Mouse (Mus musculus) testis, adult 2 months (tissue): Measurements from ENCODE around the gene Mrps15. TPM values are rescaled to one million over a fixed set of nuclear protein-coding genes. Genes with fewer than 3 reads are reported as not detected.

Experiments
- H3K27ac ChIP-seq: fragments of 200-500 bp; 2 replicates; pipeline ENCODE4 v1.5.1; 2012; ENCODE audit warnings: low read depth, low read length; ENCODE audit not compliant: control insufficient read depth, insufficient read depth
- H3K27me3 ChIP-seq: fragments of 200-500 bp; 2 replicates; pipeline ENCODE4 v1.6.1; 2012; ENCODE audit warnings: mild to moderate bottlenecking, low read length, moderate library complexity; ENCODE audit not compliant: control insufficient read depth, insufficient read depth
- H3K36me3 ChIP-seq: fragments of 200-500 bp; 2 replicates; pipeline ENCODE4 v1.6.1; 2012; ENCODE audit warnings: mild to moderate bottlenecking, low read length; ENCODE audit not compliant: control insufficient read depth, insufficient read depth
- H3K4me1 ChIP-seq: fragments of 200-500 bp; 2 replicates; pipeline ENCODE4 v1.6.1; 2012; ENCODE audit warnings: low read length; ENCODE audit not compliant: control insufficient read depth, insufficient read depth
- H3K4me3 ChIP-seq: fragments of 200-500 bp; 2 replicates; pipeline ENCODE4 v1.5.1; 2012; ENCODE audit warnings: low read depth, mild to moderate bottlenecking, low read length, moderate library complexity, mixed read lengths; ENCODE audit not compliant: control insufficient read depth
- POLR2A ChIP-seq: fragments of 200-500 bp; IDR thresholded peaks from 2 replicates; pipeline ENCODE4 v1.6.1; 2012; ENCODE audit warnings: low read depth, mild to moderate bottlenecking, inconsistent platforms, low read length, moderate library complexity; ENCODE audit not compliant: control insufficient read depth
- polyA plus RNA-seq: library from polyadenylated mRNA; depleted of rRNA; stranded (reverse); fragments of >200 nt; gene quantifications from 2 replicates; pipeline ENCODE4 v1.2.3, GENCODE M21; 2012; rRNA removed

Gene Mrps15
- polyA plus RNA-seq, 1 experiment: 30.4 TPM

- H3K27me3 ChIP-seq: no peaks in the 10 kb centered on the region
- H3K36me3 ChIP-seq: no peaks in the 10 kb centered on the region
- H3K4me3 ChIP-seq: peak overlapping the region; percentile 94
- TF ChIP-seq POLR2A: no peak
- H3K4me1 ChIP-seq: peaks cover 18% of the 10 kb centered on the region
- H3K27ac ChIP-seq: peak overlapping the region; percentile 10; the same call in 1 of the 2 replicates
Measured at GRCm38 (mm10) chr4:126104261-126105075, 57.7 kb downstream of the Mrps15 start.

Other genes starting within 250 kb of the Mrps15 start
- 0.59 and 0.80 TPM in 2 replicates for gene Csf3r, start 22.4 kb upstream of the Mrps15 start, polyA plus RNA-seq
- gene Oscp1, start 11.6 kb downstream of the Mrps15 start, polyA plus RNA-seq: 166 and 189 TPM in 2 replicates
- gene Lsm10, start 49.7 kb downstream of the Mrps15 start, polyA plus RNA-seq: 41.9 and 43.5 TPM in 2 replicates
- gene Stk40, start 57.0 kb downstream of the Mrps15 start, polyA plus RNA-seq: 33.5 and 33.9 TPM in 2 replicates
- 5.4 and 6.2 TPM in 2 replicates for gene Eva1b, start 100.8 kb downstream of the Mrps15 start, polyA plus RNA-seq
- gene Sh3d21, start 116.6 kb downstream of the Mrps15 start, polyA plus RNA-seq: 285 and 337 TPM in 2 replicates
- 48.4 and 56.8 TPM in 2 replicates for gene Thrap3, start 155.8 kb downstream of the Mrps15 start, polyA plus RNA-seq
- 6.0 and 7.5 TPM in 2 replicates for gene Map7d1, start 209.4 kb downstream of the Mrps15 start, polyA plus RNA-seq
- 20.1 and 20.5 TPM in 2 replicates for gene Trappc3, start 215.4 kb downstream of the Mrps15 start, polyA plus RNA-seq
- 0.42 and 0.48 TPM in 2 replicates for gene Col8a2, start 239.9 kb downstream of the Mrps15 start, polyA plus RNA-seq